Mouse (Mus musculus) cortical plate, adult 2 months (tissue): ENCODE measurements around the gene Rspo1. TPM values are rescaled to one million over a fixed set of nuclear protein-coding genes. Genes with fewer than 3 reads are reported as not detected.

Source experiments
- H3K27ac ChIP-seq: fragments of 200-500 bp; 2 replicates; pipeline ENCODE4 v1.5.1; 2012; ENCODE audit warnings: low read length, control low read depth, inconsistent platforms; ENCODE audit not compliant: insufficient read depth
- H3K4me1 ChIP-seq: fragments of 200-500 bp; 2 replicates; pipeline ENCODE4 v1.6.1; 2011; ENCODE audit warnings: low read length; ENCODE audit not compliant: control insufficient read depth, insufficient read depth
- H3K4me3 ChIP-seq: fragments of 200-500 bp; 2 replicates; pipeline ENCODE4 v1.5.1; 2011; ENCODE audit warnings: mild to moderate bottlenecking, low read length, control low read depth; ENCODE audit not compliant: insufficient read depth
- CTCF ChIP-seq: fragments of 200-500 bp; IDR thresholded peaks from 2 replicates; pipeline ENCODE4 v1.5.1; 2011; ENCODE audit warnings: mild to moderate bottlenecking, control low read depth, low read length; ENCODE audit not compliant: insufficient read depth; ENCODE audit errors: extremely low read depth
- POLR2A ChIP-seq: fragments of 200-500 bp; IDR thresholded peaks from 2 replicates; pipeline ENCODE4 v1.6.1; 2011; ENCODE audit warnings: mild to moderate bottlenecking, low read length, control low read depth; ENCODE audit not compliant: insufficient read depth; ENCODE audit errors: extremely low read depth
- polyA plus RNA-seq: library from polyadenylated mRNA; depleted of rRNA; stranded (reverse); fragments of >200 nt; gene quantifications from 2 replicates; pipeline ENCODE4 v1.2.3, GENCODE M21; 2012; rRNA removed

Rspo1 gene
- polyA plus RNA-seq, 1 experiment: 22.8 TPM

GRCm38 (mm10) chr4:125017431-125017830, 31.2 kb downstream of the Rspo1 start:
- no peaks in the 10 kb centered on the region for H3K4me1 ChIP-seq
- TF ChIP-seq POLR2A (no peak), CTCF (no peak)
- H3K4me3 ChIP-seq: no peak overlapping the region
- no peak overlapping the region for H3K27ac ChIP-seq

- Histone ChIP-seq H3K4me1 (no peaks in the 10 kb centered on the region), H3K27ac (no peak overlapping the region)
- peak; percentile 28; the same call in 1 of the 2 replicates for TF ChIP-seq CTCF
- TF ChIP-seq POLR2A: no peak
Measured at GRCm38 (mm10) chr4:125020780-125021538, 34.7 kb downstream of the Rspo1 start.

GRCm38 (mm10) chr4:125029891-125030614, 43.8 kb downstream of the Rspo1 start:
- TF ChIP-seq CTCF (no peak), POLR2A (peak; percentile 92)
- peak overlapping the region; percentile 72 for H3K4me3 ChIP-seq
- H3K4me1 ChIP-seq: peaks cover 1% of the 10 kb centered on the region; the same call in 1 of the 2 replicates
- no peak overlapping the region for H3K27ac ChIP-seq

More at GRCm38 (mm10) chr4:125020780-125021538, 34.7 kb downstream of the Rspo1 start:
- no peak overlapping the region for H3K4me3 ChIP-seq

- Histone ChIP-seq H3K4me3 (no peak overlapping the region), H3K4me1 (peaks cover 1% of the 10 kb centered on the region; the same call in 1 of the 2 replicates), H3K27ac (no peak overlapping the region)
- TF ChIP-seq POLR2A (no peak), CTCF (no peak)
Measured at GRCm38 (mm10) chr4:125034341-125034740, 48.1 kb downstream of the Rspo1 start.

- no peak overlapping the region for H3K4me3 ChIP-seq
- TF ChIP-seq POLR2A: no peak
- TF ChIP-seq CTCF: no peak
- H3K27ac ChIP-seq: no peak overlapping the region
- H3K4me1 ChIP-seq: no peaks in the 10 kb centered on the region
Measured at GRCm38 (mm10) chr4:125044454-125044853, 58.2 kb downstream of the Rspo1 start.

- TF ChIP-seq CTCF (no peak), POLR2A (no peak)
- Histone ChIP-seq H3K4me1 (no peaks in the 10 kb centered on the region), H3K4me3 (no peak overlapping the region), H3K27ac (no peak overlapping the region)
Measured at GRCm38 (mm10) chr4:125055385-125055784, 69.2 kb downstream of the Rspo1 start.

GRCm38 (mm10) chr4:125056476-125056875, 70.2 kb downstream of the Rspo1 start:
- H3K4me3 ChIP-seq: no peak overlapping the region
- H3K27ac ChIP-seq: no peak overlapping the region
- no peaks in the 10 kb centered on the region for H3K4me1 ChIP-seq
- TF ChIP-seq POLR2A: no peak
- TF ChIP-seq CTCF: no peak

GRCm38 (mm10) chr4:125057273-125057672, 71.0 kb downstream of the Rspo1 start:
- H3K4me1 ChIP-seq: no peaks in the 10 kb centered on the region
- no peak overlapping the region for H3K27ac ChIP-seq
- TF ChIP-seq POLR2A (no peak), CTCF (no peak)
- no peak overlapping the region for H3K4me3 ChIP-seq

GRCm38 (mm10) chr4:125058033-125058432, 71.8 kb downstream of the Rspo1 start:
- no peak for TF ChIP-seq CTCF
- no peak for TF ChIP-seq POLR2A
- Histone ChIP-seq H3K4me1 (no peaks in the 10 kb centered on the region), H3K4me3 (no peak overlapping the region), H3K27ac (no peak overlapping the region)

Other genes with a start within 250 kb of the Rspo1 start
- gene Inpp5b, start 244.6 kb upstream of the Rspo1 start, polyA plus RNA-seq: 73.6 and 78.2 TPM in 2 replicates
- gene Mtf1, start 184.3 kb upstream of the Rspo1 start, polyA plus RNA-seq: 13.2 and 14.5 TPM in 2 replicates
- gene Yrdc, start 135.8 kb upstream of the Rspo1 start, polyA plus RNA-seq: 41.5 and 42.0 TPM in 2 replicates
- 95.8 and 103 TPM in 2 replicates for gene 1110065P20Rik, start 135.2 kb upstream of the Rspo1 start, polyA plus RNA-seq
- gene Maneal, start 124.3 kb upstream of the Rspo1 start, polyA plus RNA-seq: 52.7 and 53.7 TPM in 2 replicates
- 56.6 and 58.0 TPM in 2 replicates for gene Epha10, start 105.5 kb upstream of the Rspo1 start, polyA plus RNA-seq
- gene 9930104L06Rik, start 49.4 kb upstream of the Rspo1 start, polyA plus RNA-seq: 17.5 and 19.6 TPM in 2 replicates
- 1.8 and 2.4 TPM in 2 replicates for gene Cdca8, start 47.1 kb upstream of the Rspo1 start, polyA plus RNA-seq
- 115 and 125 TPM in 2 replicates for gene Gnl2, start 30.2 kb downstream of the Rspo1 start, polyA plus RNA-seq
- 0.51 and 1.3 TPM in 2 replicates for gene Dnali1, start 79.3 kb downstream of the Rspo1 start, polyA plus RNA-seq
- gene Snip1, start 80.2 kb downstream of the Rspo1 start, polyA plus RNA-seq: 10.3 and 11.0 TPM in 2 replicates
- 101 and 104 TPM in 2 replicates for gene Meaf6, start 98.7 kb downstream of the Rspo1 start, polyA plus RNA-seq
- gene Zc3h12a, start 141.4 kb downstream of the Rspo1 start, polyA plus RNA-seq: 1.4 and 1.5 TPM in 2 replicates